Mouse (Mus musculus) adrenal gland, postnatal 10 days (tissue): Measurements from ENCODE around the gene 1110057P08Rik. TPM values are rescaled to one million over a fixed set of nuclear protein-coding genes. Genes with fewer than 3 reads are reported as not detected.
"Not testable (repeated sequence)": the region's sequence is repeated elsewhere in the genome, so short reads cannot be mapped to it uniquely, and the experiment has no call there.

Experiments
- DNase-seq: peaks from one replicate; pipeline ENCODE4 v3.0.0; 2021; ENCODE audit warnings: mixed read lengths
- long read RNA-seq, 2 experiments: library from polyadenylated mRNA; stranded (forward); transcript quantifications; one replicate each; pipeline ENCODE4 v2.0.0; 2021
- total RNA-seq, 2 experiments: library from RNA; stranded (reverse); gene quantifications; 2 replicates each; pipeline ENCODE4 v1.2.3; 2021

Gene 1110057P08Rik
- total RNA-seq = not detected
- long read RNA-seq, experiment 1 = 0 reads
- long read RNA-seq, experiment 2 = 0 reads

GRCm38 (mm10) chr16:89174435-89174834 lies at the start of gene 1110057P08Rik:
1110057P08Rik (plus strand) TSS chr16:89174735.
- DNase-seq = no peak

- DNase-seq = no peak
Observed at GRCm38 (mm10) chr16:89140551-89140950, 34.0 kb upstream of the 1110057P08Rik start, which contains the start of gene Gm6358. Gm6358 (plus strand) TSS chr16:89140851.

- DNase-seq = no peak
Observed at GRCm38 (mm10) chr16:89150786-89151185, 23.7 kb upstream of the 1110057P08Rik start, which contains the start of gene Gm10061. Gm10061 (plus strand) TSS chr16:89151086.

GRCm38 (mm10) chr16:89157652-89158051 lies 16.9 kb upstream of the 1110057P08Rik start, which contains the start of gene Gm9789:
Gm9789 (plus strand) TSS chr16:89157952.
- no peak for DNase-seq

GRCm38 (mm10) chr16:89169190-89169589 lies 5.3 kb upstream of the 1110057P08Rik start, which contains the start of gene Gm7735:
Gm7735 (plus strand) TSS chr16:89169490.
- DNase-seq = not testable (repeated sequence)

- no peak for DNase-seq
Observed at GRCm38 (mm10) chr16:89188621-89189020, 14.1 kb downstream of the 1110057P08Rik start.

GRCm38 (mm10) chr16:89205561-89205960 lies 31.0 kb downstream of the 1110057P08Rik start, which contains the start of gene Krtap20-2:
Krtap20-2 (plus strand) TSS chr16:89205861.
- DNase-seq = no peak

Other genes starting within 250 kb of the 1110057P08Rik start
- not detected for gene Krtap19-9b, start 242.5 kb upstream of the 1110057P08Rik start, total RNA-seq
- not detected for gene Krtap16-3, start 211.9 kb upstream of the 1110057P08Rik start, total RNA-seq
- not detected for gene Krtap22-2, start 164.0 kb upstream of the 1110057P08Rik start, total RNA-seq
- gene Gm10229, start 159.5 kb upstream of the 1110057P08Rik start, total RNA-seq = not detected
- not detected for gene Krtap6-1, start 143.0 kb upstream of the 1110057P08Rik start, total RNA-seq
- gene Gm10228, start 133.3 kb upstream of the 1110057P08Rik start, total RNA-seq = not detected
- not detected for gene Krtap6-5, start 126.9 kb upstream of the 1110057P08Rik start, total RNA-seq
- not detected for gene 1110025L11Rik, start 110.7 kb upstream of the 1110057P08Rik start, total RNA-seq
- gene Krtap6-3, start 90.7 kb upstream of the 1110057P08Rik start, total RNA-seq = not detected
- not detected for gene Gm6358, start 33.9 kb upstream of the 1110057P08Rik start, total RNA-seq
- gene Gm10061, start 23.6 kb upstream of the 1110057P08Rik start, total RNA-seq = not detected
- not detected for gene Gm9789, start 16.8 kb upstream of the 1110057P08Rik start, total RNA-seq
- gene Gm7735, start 5.2 kb upstream of the 1110057P08Rik start, total RNA-seq = not detected
- gene Krtap20-2, start 31.1 kb downstream of the 1110057P08Rik start, total RNA-seq = not detected
- not detected for gene Krtap21-1, start 229.1 kb downstream of the 1110057P08Rik start, total RNA-seq
- gene Krtap6-2, start 245.4 kb downstream of the 1110057P08Rik start, total RNA-seq = not detected